Mouse (Mus musculus): ENCODE results near the gene Ppara.

DNA sequence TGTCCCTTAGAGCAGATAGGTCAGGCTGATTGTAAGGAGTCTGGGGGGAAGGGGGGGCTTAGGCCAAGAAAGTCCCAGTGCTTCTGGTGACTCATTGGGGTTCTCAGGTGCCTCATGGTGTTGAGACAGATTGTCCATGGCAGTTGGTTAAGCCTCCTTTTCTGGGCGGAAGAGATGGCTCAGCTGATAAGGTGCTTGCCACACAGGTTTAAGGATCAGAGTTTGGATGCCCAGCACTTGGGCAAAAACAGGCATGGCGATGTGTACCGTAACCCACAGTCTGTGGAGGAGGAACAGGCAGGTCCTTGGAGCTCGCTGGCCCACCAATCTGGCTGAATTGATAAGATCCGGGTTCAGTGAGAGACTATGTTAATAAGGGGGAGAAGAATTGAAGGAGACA is 102.1 kb downstream of the Ppara start:
- TF ChIP-seq CTCF (IDR thresholded peaks at IDR 0.05; ENCODE audit: control insufficient read depth, insufficient read depth, low read length): no peak
- TF ChIP-seq POLR2A (IDR thresholded peaks at IDR 0.05; ENCODE audit: borderline replicate concordance, control insufficient read depth, low read depth, low read length): no peak

Data from bone marrow, adult 2 months (tissue).